Mouse (Mus musculus) T-helper 1 cell (primary cell): Measurements from ENCODE around the gene Aox3.

Source experiments
- in situ Hi-C: fragments of 300-600 bp; cut with MboI, MseI; formaldehyde crosslinking; loops from one replicate; pipeline ENCODE4 v1.15.1; 2025; ENCODE audit warnings: high pct_unique_total_duplicates

Aox3 gene

DNA sequence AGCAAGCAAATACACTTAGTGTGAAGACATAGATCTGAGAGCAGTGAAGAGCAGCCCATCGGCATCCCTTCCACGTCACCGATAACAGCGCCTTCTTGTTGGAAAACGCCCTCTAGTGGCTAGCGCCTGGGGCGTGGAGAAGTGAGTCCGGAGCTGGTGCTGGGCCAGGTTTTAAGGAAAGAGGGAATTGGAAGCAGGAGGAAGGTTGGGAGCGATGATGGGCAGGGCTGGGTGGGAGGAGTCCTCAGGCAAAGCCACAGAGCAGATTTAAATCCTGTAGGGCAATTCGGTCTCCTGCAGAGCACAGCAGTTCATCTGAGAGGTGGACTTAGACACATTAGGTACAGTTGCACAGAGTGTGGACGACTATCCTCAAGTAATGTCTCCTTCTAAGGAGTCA is at the start of gene Aox3:
Aox3 (plus strand) TSS at position 251 of the 400 bp plus-strand sequence.
- in situ Hi-C loops = no loop called here

GRCm38 (mm10) chr1:58065151-58065550 is 47.8 kb upstream of the Aox3 start:
- in situ Hi-C loops = no loop called here

DNA sequence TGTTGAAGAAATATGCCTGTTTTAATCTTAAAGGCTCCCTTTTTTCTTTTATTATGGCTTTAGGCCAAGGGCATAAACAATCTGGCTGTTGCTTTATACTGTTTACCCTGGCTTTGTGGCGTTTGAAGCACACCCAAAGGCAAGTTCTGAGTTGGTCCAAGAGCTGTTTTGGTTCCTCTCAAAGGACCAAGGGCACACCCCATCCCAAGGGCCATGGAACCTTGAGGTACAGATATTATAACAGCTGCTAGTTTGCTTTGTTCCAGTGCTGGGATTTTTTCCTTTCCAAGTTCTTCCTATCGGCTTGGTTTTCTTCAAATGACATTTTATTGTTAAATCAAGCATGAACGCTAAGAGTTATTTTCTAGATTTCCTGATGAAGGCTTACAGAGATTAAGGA is 47.3 kb upstream of the Aox3 start:
- in situ Hi-C loops = no loop called here

GRCm38 (mm10) chr1:58069181-58069580 is 43.7 kb upstream of the Aox3 start:
- in situ Hi-C loops = no loop called here

GRCm38 (mm10) chr1:58070091-58070490 is 42.8 kb upstream of the Aox3 start:
- in situ Hi-C loops = no loop called here

DNA sequence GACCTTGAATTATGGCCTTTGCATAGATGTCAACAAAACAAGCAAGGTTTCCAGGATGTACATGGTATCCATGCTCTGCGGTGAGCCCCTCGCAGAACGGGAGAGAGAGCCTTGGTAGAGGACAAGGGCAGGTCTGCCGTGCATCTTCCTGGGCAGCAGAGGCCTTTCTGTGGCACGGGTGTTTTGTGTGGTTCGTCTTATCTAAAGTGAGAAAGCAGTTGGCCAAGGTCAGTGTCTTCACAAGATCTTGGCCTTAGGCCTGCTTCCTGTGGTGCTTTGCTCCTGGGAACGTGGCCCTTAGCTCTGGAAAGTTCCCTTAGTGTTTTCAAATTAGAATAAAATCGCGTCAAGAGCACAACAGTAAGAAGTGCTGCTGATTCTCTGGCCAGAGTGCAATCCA is 41.9 kb upstream of the Aox3 start:
- in situ Hi-C loops = no loop called here

DNA sequence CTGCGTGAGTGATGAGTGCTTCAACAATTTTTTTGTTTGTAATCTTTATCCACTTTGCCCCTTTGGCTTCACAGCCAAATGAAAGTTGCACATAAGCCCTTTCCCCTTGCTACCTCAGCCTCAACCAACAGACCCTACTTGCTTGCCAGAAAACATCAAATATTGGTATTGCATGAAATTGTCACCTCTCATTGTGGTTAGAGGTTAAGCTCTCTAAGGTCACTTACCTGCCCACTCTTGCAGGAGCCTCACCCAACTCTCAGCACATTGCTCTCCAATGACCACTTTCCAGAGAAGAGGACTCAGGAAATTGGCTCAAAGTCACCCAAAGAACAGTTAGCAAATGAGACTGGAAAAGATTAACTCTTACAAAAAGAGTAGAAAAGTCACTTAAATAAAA is 41.4 kb upstream of the Aox3 start:
- in situ Hi-C loops = no loop called here

DNA sequence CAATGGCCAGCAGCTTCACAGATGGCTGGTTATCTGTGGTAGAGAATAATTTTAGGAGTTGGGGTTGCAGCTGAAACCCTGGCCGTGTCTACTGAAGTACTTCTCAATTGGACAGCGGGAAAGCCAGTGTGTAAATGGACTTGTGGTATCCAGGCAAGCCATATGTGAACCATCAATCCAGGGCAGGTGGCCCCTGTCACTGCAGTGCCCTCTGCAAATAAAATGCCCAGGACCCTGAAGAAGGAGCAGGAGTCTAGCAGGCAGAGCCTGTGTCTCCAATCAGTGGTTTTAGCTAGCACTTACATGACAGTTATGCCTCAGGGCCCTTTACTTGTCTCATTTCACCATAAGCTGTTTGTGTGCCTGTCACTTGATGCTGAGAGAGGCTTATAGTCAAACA is 40.5 kb upstream of the Aox3 start:
- in situ Hi-C loops = no loop called here

GRCm38 (mm10) chr1:58072991-58073730 is 39.8 kb upstream of the Aox3 start:
- in situ Hi-C loops = no loop called here

DNA sequence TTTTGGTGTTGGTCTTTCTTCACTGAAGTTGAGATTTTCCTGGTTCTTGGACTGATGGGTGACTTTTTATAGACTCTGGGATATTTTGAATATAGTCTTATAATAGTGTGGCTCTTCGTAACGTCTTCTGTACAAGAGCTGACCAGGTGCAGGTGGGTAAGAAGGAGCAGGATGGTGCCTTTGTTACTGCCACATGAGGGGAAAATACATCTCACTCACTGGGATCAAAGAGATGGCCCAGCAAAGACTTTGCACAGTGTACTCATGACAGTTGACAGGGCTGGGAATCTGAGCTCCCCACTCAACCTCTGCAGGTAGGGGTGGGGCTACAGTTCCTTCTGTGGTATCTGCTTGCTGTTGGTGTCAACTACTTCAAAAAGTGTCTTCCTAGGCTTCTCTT is 38.7 kb upstream of the Aox3 start:
- in situ Hi-C loops = no loop called here

GRCm38 (mm10) chr1:58077882-58078281 is 35.0 kb upstream of the Aox3 start:
- in situ Hi-C loops = no loop called here

DNA sequence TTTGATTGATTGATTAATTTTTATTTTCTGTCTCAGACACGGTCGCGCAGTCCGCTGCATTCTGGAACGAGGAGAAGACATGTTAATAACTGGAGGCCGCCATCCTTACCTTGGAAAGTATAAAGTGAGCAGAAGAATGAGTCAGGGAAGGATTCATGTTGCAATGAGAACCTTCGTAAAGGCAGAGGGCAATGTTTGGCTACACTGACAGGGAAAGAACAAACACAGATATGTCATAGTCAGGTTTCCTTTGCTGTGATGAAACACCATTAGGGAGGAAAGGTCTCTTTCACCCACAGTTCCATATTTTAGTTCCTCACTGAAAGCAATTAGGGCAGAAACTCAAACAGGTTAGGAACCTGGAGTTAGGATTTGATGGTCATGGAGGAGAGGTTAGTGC is 34.5 kb upstream of the Aox3 start:
- in situ Hi-C loops = no loop called here

- in situ Hi-C loops = no loop called here
Measured at GRCm38 (mm10) chr1:58079689-58080088, 33.2 kb upstream of the Aox3 start.

GRCm38 (mm10) chr1:58080446-58080845 is 32.5 kb upstream of the Aox3 start:
- in situ Hi-C loops = no loop called here

GRCm38 (mm10) chr1:58081356-58081755 is 31.6 kb upstream of the Aox3 start:
- in situ Hi-C loops = no loop called here

- in situ Hi-C loops = no loop called here
Measured at GRCm38 (mm10) chr1:58089316-58089715, 23.6 kb upstream of the Aox3 start.

- in situ Hi-C loops = no loop called here
Measured at GRCm38 (mm10) chr1:58090191-58090590, 22.7 kb upstream of the Aox3 start.

DNA sequence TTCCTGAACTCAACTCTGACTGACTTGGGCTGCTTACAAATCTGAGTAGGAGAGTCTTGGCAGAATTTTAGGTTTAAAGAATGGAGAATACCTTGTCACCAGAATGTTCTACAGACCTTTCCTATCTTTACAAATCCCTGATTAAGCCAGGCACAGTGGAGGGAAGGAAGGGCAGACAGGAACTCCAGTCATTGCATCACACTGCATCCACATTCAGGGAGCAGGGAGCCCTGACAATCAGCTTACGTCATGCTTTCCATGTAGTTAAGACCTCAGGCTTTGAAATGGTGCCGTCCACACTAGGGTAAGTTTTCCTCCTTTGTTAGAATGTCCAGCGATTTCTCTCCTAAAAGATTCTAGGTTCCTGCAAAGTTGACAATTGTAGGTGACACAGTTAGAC is 21.7 kb upstream of the Aox3 start:
- in situ Hi-C loops = no loop called here

DNA sequence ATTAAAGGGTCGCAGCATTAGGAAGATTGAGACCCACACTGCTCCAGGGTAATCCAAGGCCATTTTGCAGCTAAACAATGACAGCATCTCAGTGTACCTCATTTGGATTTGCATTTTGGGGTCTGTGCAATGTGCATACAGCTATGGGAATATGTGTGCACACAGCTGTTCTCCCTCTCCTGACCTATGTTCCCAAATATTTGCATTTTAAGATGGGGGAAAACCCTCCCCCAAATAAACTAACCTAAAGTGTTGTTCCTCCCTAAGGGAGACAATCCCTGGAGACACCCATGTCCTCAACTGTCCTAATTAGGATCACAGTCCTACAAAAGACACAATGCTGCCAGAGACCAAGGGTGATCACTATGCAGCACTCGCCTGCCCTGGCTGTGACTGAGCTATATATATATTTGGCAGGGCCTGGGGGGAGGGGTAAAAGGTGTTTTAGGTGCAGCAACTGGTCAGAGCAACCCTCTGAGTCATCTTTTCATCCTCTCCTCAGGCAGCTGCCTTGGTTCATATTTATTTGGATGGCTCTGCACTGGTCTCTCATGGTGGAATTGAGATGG is 20.9 kb upstream of the Aox3 start:
- in situ Hi-C loops = no loop called here

DNA sequence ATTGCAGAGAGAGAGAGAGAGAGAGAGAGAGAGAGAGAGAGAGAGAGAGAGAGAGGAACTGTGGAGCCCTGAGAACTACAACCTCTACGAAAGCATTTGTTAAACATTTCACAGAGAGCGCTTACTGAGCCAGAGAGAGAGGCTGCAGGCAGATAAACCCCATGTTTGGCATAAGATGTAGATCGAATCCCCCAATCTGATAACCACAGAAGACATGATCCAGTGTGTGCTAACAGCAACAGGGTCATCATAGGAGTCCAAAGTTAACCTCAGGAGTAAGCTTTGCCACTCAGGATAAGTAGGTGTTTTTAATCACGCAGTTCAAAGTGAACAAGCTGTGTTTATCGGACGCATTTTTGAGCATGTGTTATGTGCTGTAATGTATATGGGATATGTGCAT is 15.6 kb upstream of the Aox3 start:
- in situ Hi-C loops = no loop called here

GRCm38 (mm10) chr1:58099119-58099518 is 13.8 kb upstream of the Aox3 start:
- in situ Hi-C loops = no loop called here

DNA sequence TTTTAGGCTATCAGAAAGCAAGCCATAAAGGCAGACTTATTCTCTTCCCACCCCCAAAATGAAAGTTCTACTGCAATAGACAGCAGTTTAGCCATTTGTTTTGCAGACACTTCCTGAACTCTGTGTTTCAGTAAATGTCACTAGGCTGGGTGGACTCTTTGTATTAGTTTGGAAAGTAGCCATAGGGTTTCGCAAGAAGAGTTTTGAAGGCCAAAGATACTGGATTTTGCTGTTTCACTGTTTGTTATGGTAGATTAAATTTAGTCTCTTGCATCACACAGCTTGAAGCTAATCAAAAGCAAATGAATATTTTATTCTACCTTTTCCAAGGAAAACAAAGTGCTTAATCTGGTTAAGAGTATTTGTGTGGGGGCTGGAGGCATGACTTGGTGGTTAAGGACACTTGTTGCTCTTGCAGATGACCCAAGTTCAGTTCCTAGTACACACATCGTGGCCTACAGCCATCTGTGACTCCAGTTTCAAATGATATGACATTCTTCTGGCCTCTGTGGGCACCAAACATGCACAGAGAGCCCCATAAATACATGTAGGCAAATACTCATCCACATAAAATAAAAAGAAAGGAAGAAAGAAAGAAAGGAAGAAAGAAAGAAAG is 11.3 kb upstream of the Aox3 start:
- in situ Hi-C loops = no loop called here

- in situ Hi-C loops = no loop called here
Measured at GRCm38 (mm10) chr1:58102494-58102893, 10.4 kb upstream of the Aox3 start.
